Mouse (Mus musculus): ENCODE data around the gene Rrbp1.

The Rrbp1 gene

GRCm38 (mm10) chr2:144011080-144011551 lies at the start of gene Rrbp1:
Rrbp1 (minus strand) TSS chr2:144011263.
- peak; percentile 94 for DNase-seq (ENCODE audit: low spot score)

GRCm38 (mm10) chr2:144057735-144058134 lies 46.7 kb upstream of the Rrbp1 start:
- no peak for DNase-seq (ENCODE audit: low spot score)

- DNase-seq (ENCODE audit: low spot score): peak; percentile 16
These were observed 41.5 kb upstream of the Rrbp1 start for GRCm38 (mm10) chr2:144052410-144053065.

DNA sequence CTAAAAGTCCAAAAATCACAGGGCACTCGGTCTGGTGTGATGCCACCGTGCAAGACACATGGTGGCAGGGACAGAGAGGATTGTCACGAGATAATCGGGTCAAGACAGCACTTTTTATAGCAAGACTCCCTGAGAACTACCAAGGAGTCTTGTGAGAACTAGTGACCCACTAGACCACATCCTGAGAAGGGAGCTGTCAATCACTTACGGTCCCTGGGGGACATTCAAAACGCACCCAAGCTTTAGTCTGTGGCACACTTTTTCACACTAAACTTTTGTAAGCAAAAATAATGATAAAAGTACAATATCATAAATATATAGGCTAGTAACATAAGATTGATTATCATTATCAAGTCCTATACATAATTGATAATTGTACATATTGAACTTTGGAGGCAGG lies 39.8 kb upstream of the Rrbp1 start:
- DNase-seq (ENCODE audit: low spot score): no peak

GRCm38 (mm10) chr2:144050146-144050680 lies 39.1 kb upstream of the Rrbp1 start:
- no peak for DNase-seq (ENCODE audit: low spot score)

- DNase-seq (ENCODE audit: low spot score): no peak
These were observed 35.9 kb upstream of the Rrbp1 start for GRCm38 (mm10) chr2:144046916-144047315.

DNA sequence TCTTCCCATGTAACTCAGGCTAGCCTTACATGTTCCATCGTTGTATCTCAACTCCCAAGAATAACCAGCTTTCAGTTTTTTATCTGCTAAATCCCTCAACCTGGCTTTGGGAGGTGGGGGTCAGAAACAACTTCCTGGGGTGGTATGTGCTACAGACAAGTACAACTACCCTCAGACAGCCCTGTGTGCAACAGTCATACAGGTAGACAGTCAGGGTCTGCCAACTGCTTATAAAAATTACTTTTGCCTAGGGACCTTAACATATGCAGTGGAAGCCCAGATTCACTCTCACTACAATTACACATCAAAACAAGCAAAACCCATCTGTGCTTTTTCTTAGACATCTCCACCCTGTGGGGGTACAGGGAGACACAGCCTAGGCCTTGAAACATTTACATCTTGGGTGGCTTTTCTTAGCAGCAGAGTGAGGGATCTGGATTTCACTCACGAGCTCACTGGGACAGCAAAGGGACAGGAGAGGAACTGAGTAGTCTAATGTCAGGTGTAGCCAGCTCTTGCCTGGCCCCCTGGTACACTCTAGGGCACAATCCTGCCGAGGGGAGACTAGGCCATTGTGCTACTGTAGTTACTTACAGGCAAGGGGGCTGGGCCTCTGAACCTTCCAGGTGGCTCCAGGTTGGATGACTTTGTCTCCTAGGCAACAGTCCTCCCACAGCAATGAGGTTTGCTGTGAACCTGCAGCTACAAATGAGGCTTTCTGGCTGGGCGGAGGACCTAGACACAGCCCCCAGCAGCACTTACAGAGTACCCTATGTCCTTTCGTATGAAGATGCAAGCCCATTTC lies 34.9 kb upstream of the Rrbp1 start:
- DNase-seq (ENCODE audit: low spot score): no peak

DNA sequence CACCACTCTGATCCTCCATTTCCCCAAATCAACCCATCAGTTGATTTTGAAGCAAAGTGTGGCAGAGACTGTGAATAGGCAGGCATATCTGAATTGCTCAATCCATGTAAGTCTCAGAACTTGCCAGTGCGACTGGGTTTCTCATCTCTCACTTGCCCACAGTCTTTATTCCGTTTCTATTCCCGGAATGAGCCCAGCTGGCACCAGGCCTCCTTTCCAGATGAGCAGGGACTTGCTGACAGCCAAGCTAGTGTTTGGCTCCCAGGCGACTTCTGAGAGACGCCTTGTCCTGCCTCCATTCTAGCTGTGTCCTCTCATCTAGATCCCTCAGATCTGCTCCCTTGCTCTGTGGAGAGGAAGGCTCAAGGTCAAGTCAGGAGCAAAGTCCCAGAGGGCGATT lies 33.7 kb upstream of the Rrbp1 start:
- DNase-seq (ENCODE audit: low spot score): no peak

DNA sequence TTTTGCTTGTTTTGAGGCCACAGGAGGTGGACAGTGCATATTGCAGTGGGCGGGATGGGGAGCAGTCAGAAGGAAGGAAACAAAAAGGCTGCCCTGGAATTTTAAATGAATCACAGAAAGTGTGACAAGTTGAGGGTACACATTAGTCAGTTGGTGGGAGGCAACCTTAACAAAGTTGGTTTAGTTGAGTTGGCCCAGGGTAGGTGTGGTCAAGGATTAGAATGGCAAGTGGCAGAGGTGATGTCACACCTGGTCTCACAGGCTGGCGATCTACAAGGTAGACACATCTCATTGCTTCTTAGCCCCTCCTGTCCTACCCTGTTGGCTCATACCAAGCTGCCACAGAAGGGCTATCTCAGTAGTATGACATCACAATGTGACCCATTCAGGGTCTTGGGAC lies 21.6 kb upstream of the Rrbp1 start, which contains the start of gene Banf2:
Gene Banf2, plus strand, starts transcription at position 396 of the 400 bp plus-strand sequence.
- DNase-seq (ENCODE audit: low spot score): no peak

- no peak for DNase-seq (ENCODE audit: low spot score)
These were observed 19.7 kb upstream of the Rrbp1 start for GRCm38 (mm10) chr2:144030791-144031190.

DNA sequence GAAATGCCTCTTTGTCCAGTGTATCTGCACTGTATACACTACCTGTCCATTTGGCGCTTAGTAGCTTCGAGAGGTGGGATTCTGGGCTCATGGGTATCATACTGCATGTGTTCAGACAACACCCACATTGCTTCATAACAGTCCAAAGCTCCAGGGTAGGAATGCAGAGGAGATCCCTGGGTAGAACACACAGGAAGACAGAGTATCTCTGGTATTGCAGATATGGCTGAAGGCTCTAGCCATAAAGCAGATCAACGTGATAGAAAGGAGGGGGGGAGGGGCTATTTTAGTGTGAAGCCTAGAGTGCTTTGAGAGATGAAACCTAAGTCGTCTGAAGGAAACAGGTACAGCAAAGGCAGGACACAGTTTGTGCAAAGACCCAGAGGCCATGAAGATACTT lies 15.4 kb upstream of the Rrbp1 start:
- no peak for DNase-seq (ENCODE audit: low spot score)

- DNase-seq (ENCODE audit: low spot score): no peak
These were observed 14.3 kb upstream of the Rrbp1 start for GRCm38 (mm10) chr2:144025361-144025760.

DNA sequence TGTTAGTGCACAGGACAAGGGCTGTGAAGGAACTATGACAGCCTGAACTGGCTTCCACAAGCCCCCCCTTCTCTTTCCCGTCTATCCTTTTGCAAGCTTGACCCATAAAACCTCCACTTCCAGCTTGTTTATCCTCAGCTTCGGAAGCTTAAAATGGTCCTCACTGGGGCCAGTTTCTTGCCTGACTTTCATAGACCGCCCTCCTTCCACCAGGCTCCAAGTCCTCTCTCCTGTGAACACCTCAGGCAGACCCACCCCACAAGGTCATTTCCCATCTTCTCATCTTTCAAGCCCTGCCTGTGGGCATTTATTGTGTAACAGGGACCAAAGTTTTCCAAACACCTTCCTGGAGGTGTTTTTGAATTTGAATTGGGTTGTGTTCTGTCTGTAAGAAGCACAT lies 11.4 kb upstream of the Rrbp1 start:
- DNase-seq (ENCODE audit: low spot score): no peak

- DNase-seq (ENCODE audit: low spot score): no peak
These were observed 8.9 kb upstream of the Rrbp1 start for GRCm38 (mm10) chr2:144019971-144020370.

GRCm38 (mm10) chr2:144015861-144016260 lies 4.8 kb upstream of the Rrbp1 start:
- no peak for DNase-seq (ENCODE audit: low spot score)

GRCm38 (mm10) chr2:144014481-144014880 lies 3.4 kb upstream of the Rrbp1 start:
- DNase-seq (ENCODE audit: low spot score): no peak

DNA sequence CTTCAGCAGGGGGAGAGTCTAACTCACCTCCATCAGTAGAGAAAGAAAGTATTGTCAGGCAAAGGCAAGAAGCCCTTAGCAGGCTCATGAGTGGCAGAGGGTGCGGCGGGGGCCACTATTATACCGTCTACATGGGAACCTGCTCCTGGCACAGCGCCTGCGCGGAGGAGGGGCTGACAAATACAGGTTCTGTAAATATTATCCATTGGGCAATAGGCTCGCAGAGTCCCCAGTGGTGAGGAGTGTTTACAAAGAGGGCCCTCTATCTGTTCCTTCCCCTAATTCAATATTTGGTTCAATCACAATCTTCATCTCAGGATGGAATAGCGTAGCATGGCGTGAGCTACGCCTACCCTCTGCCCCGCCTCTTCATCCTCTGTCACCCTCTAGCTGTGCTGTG lies 3.0 kb upstream of the Rrbp1 start:
- no peak for DNase-seq (ENCODE audit: low spot score)

- peak; percentile 78 for DNase-seq (ENCODE audit: low spot score)
These were observed 600 bp downstream of the Rrbp1 start for GRCm38 (mm10) chr2:144010282-144011044.

DNA sequence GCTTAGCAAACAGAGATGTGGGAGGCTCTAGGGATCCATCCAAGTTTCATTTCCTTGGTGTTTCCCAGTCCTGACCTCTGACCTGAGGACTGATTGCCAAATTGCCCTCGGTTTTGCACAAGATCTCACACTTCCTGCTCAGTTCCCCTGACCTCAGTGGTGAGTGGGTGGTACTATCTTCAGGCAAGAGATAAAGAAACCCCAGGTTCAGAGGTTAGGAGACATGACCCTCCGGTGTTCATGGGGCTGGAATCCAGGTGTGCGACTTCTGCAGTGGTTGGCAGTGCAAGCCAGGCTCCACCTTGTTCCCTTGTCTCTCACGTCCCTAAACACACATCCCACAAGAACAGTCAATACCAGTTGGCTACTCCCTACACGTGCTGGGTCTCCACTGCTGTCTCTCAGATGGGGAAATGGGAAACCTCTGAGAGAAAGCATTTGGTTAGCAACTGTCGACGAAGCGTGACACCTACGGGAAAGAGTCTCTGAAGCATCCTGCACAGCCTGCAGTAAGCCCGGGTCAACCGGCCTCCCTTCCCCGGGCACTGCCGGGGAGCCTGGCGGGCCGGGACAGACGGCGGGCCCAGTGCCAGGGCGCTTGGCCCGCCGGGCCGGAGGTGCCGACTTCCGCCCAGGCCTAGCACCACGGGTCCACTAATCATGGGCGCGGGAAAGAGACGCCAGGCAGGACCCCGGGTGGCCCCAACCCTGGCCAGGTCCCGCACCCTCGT lies 1.3 kb downstream of the Rrbp1 start:
- no peak for DNase-seq (ENCODE audit: low spot score)

DNA sequence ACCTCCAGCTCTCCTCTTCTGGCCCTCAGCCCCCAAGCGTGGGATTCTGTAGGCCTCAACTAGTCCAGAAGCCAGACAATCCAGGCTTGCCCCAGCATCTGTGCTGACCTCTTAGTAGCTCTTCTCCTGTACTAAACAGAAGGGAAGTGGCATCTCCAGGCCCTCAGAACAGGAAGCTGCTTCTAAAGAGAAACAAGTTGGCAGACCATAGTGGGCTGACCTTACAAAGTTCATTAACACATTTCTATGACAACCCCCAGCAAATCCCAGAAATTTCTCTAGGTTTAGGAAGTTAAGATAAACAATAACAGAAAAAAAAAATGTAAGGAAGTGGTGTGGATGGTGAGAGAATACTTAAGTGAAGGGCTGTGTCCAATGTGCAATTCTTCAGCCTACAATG lies 2.0 kb downstream of the Rrbp1 start:
- no peak for DNase-seq (ENCODE audit: low spot score)

- DNase-seq (ENCODE audit: low spot score): no peak
These were observed 3.9 kb downstream of the Rrbp1 start for GRCm38 (mm10) chr2:144007211-144007610.

GRCm38 (mm10) chr2:144006686-144007085 lies 4.4 kb downstream of the Rrbp1 start:
- DNase-seq (ENCODE audit: low spot score): no peak
